Mouse (Mus musculus) brain, embryonic 14.5 days (tissue): ENCODE measurements around the gene 1700016C15Rik.

Experiments used
- CTCF ChIP-seq: fragments of 200-500 bp; IDR thresholded peaks from 2 replicates; pipeline ENCODE4 v1.5.1; 2012; ENCODE audit warnings: inconsistent platforms, mild to moderate bottlenecking, moderate library complexity, borderline replicate concordance; ENCODE audit not compliant: insufficient read depth, insufficient read length; ENCODE audit errors: extremely low read depth
- POLR2A ChIP-seq: fragments of 200-500 bp; IDR thresholded peaks from 2 replicates; pipeline ENCODE4 v1.6.1; 2012; ENCODE audit warnings: mild to moderate bottlenecking, inconsistent platforms, borderline replicate concordance; ENCODE audit not compliant: poor library complexity, insufficient read depth, insufficient read length, severe bottlenecking; ENCODE audit errors: extremely low read depth

DNA sequence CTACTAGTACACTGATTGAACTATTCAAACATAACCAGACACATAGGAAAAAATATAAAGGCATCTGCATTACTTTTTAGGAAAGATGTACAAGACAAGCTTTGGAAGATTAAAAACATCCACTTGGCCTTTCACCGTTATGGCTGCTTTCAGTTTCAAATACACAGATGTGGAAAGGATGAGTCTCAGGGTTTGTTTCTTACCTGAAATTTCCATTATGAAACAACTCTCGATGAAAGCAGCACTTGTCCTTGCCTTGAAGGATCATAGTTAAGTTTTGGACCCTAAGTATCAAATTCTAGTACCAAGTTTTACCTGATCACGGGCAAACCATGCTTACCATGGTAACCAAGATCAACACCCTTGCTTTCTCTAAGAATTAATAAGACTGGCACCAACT, 63.2 kb downstream of the 1700016C15Rik start:
- TF ChIP-seq POLR2A: no peak
- no peak for TF ChIP-seq CTCF
